Mouse (Mus musculus) frontal cortex, adult 2 months (tissue): ENCODE measurements around the gene Epo. TPM values are rescaled to one million over a fixed set of nuclear protein-coding genes. Genes with fewer than 3 reads are reported as not detected.

Experiments used
- DNase-seq, 2 experiments: peaks; one replicate each; pipeline ENCODE4 v3.0.0; 2022; ENCODE audit warnings: low spot score in 1 of 2; ENCODE audit errors: extremely low spot score in 1 of 2
- polyA plus RNA-seq: library from polyadenylated mRNA; depleted of rRNA; stranded (reverse); fragments of >200 nt; gene quantifications from 2 replicates; pipeline ENCODE4 v1.2.3, GENCODE M21; 2012

The Epo gene
- polyA plus RNA-seq, 1 experiment: not detected

GRCm38 (mm10) chr5:137523396-137524250 lies 9.4 kb downstream of the Epo start:
- DNase-seq: no peak

GRCm38 (mm10) chr5:137522711-137523110 lies 10.3 kb downstream of the Epo start:
- DNase-seq: no peak

- DNase-seq: no peak
Measured at GRCm38 (mm10) chr5:137521861-137522260, 11.2 kb downstream of the Epo start.

GRCm38 (mm10) chr5:137519691-137520550 lies 13.1 kb downstream of the Epo start:
- no peak for DNase-seq

- no peak for DNase-seq
Measured at GRCm38 (mm10) chr5:137518436-137518835, 14.6 kb downstream of the Epo start, which contains the start of gene Gigyf1. Gene Gigyf1 (plus strand): TSS chr5:137518548.

- DNase-seq: no peak
Measured at GRCm38 (mm10) chr5:137514811-137515210, 18.2 kb downstream of the Epo start.

- DNase-seq: no peak
Measured at GRCm38 (mm10) chr5:137513951-137514721, 18.9 kb downstream of the Epo start.

- DNase-seq: no peak
Measured at GRCm38 (mm10) chr5:137512847-137513794, 19.9 kb downstream of the Epo start.

- no peak for DNase-seq
Measured at GRCm38 (mm10) chr5:137511706-137512105, 21.3 kb downstream of the Epo start.

- DNase-seq: no peak
Measured at GRCm38 (mm10) chr5:137510573-137511390, 22.3 kb downstream of the Epo start.

GRCm38 (mm10) chr5:137510014-137510501 lies 23.0 kb downstream of the Epo start:
- DNase-seq: peak in 1 of 2 experiments; percentile 74

GRCm38 (mm10) chr5:137504041-137504440 lies 29.0 kb downstream of the Epo start:
- no peak for DNase-seq

- DNase-seq: peak in 1 of 2 experiments; percentile 84
Measured at GRCm38 (mm10) chr5:137502667-137503110, 30.4 kb downstream of the Epo start.

- peak; percentile 99 to 100 for DNase-seq
Measured at GRCm38 (mm10) chr5:137501709-137502666, 31.1 kb downstream of the Epo start, which contains the start of gene Pop7. Gene Pop7 (minus strand): TSS chr5:137502518.

- no peak for DNase-seq
Measured at GRCm38 (mm10) chr5:137500186-137500585, 32.9 kb downstream of the Epo start.

- no peak for DNase-seq
Measured at GRCm38 (mm10) chr5:137493831-137494230, 39.2 kb downstream of the Epo start.

GRCm38 (mm10) chr5:137491559-137491958 lies 41.5 kb downstream of the Epo start:
- no peak for DNase-seq
